Mouse (Mus musculus): ENCODE measurements around the gene Akap6. TPM values are rescaled to one million over a fixed set of nuclear protein-coding genes. Genes with fewer than 3 reads are reported as not detected.

The Akap6 gene
- polyA plus RNA-seq, 1 experiment from 2014 or later = 10.8 TPM

DNA sequence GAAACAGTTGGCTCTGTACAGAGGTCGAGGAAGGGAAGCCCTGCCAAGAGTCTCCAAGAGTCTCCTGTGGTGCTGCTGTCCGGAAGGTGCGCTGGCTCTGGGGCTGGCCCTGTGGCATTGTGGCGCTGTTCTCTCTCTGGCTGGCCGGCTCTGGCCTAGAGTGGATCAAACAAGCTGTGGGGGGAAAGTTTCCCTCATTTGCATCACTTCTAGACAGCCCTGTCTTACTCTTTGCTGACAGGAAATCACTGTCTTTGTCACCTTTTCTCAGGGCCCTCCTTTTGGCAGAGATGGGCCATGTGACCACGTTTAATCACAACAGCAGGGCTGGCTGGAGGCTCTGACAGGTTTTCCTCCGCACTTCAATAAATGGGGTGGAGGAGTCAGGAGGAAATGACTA, 333.6 kb downstream of the Akap6 start:
- Histone ChIP-seq H3K27me3 (ENCODE audit: control insufficient read depth, insufficient read depth, low read length) (no peaks in the 10 kb centered on the region), H3K9ac (ENCODE audit: low read length) (peak overlapping the region; percentile 30; the same call in 1 of the 2 replicates), H3K9me3 (replicated peaks; ENCODE audit: control insufficient read depth, low read length) (no peaks in the 10 kb centered on the region), H3K4me1 (ENCODE audit: control insufficient read depth, insufficient read depth, low read length) (peaks cover 6% of the 10 kb centered on the region), H3K27ac (ENCODE audit: low read length) (peak overlapping the region; percentile 79), H3K4me2 (ENCODE audit: low read depth, low read length) (peak overlapping the region; percentile 59), H3K4me3 (ENCODE audit: low read length) (no peak overlapping the region; the same call in none of the 2 replicates), H3K36me3 (ENCODE audit: control insufficient read depth, insufficient read depth) (no peaks in the 10 kb centered on the region)
- ATAC-seq (replicated peaks; ENCODE audit: extremely low read depth, insufficient read depth, low FRiP score) = peak; percentile 72
- 8% methylated on average over 7 of the region's 7 CpGs for WGBS

DNA sequence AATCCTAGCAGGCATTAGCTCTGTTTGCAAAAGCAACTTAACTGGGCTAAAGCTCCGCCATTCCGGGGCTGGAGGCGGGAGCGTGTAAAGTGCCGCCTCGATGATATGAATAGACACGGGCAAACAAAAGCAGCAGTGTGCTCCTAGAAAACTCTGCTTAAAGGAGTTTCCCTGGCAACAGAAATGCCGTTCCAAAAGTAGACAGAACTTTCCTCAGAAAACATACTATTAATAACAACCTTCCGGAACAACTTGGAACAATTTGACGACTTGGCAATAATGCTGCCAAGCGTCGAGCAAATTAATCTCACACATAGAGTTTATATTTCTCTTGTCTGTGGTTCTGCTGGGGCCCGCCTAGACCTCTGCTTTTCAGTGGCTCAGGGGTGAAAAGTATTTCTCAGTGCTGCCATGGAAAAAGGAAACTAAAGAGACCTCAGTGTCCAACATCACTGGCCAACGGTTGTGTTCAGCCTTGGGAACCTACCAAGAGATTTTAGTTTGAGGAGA, 334.3 kb downstream of the Akap6 start:
- no peaks in the 10 kb centered on the region for H3K36me3 ChIP-seq (ENCODE audit: control insufficient read depth, insufficient read depth)
- WGBS = 21% methylated on average over 14 of the region's 14 CpGs
- peak overlapping the region; percentile 15 for H3K4me3 ChIP-seq (ENCODE audit: low read length)
- H3K27ac ChIP-seq (ENCODE audit: low read length) = peak overlapping the region; percentile 77
- no peak overlapping the region for H3K9ac ChIP-seq (ENCODE audit: low read length)
- ATAC-seq (replicated peaks; ENCODE audit: extremely low read depth, insufficient read depth, low FRiP score) = peak; percentile 73
- peaks cover 6% of the 10 kb centered on the region for H3K4me1 ChIP-seq (ENCODE audit: control insufficient read depth, insufficient read depth, low read length)
- H3K9me3 ChIP-seq (replicated peaks; ENCODE audit: control insufficient read depth, low read length) = no peaks in the 10 kb centered on the region
- peak overlapping the region; percentile 59 for H3K4me2 ChIP-seq (ENCODE audit: low read depth, low read length)
- H3K27me3 ChIP-seq (ENCODE audit: control insufficient read depth, insufficient read depth, low read length) = no peaks in the 10 kb centered on the region

- no peak overlapping the region for H3K9ac ChIP-seq (ENCODE audit: low read length)
- no peaks in the 10 kb centered on the region for H3K9me3 ChIP-seq (replicated peaks; ENCODE audit: control insufficient read depth, low read length)
- H3K4me3 ChIP-seq (ENCODE audit: low read length) = no peak overlapping the region
- no peak for ATAC-seq (replicated peaks; ENCODE audit: extremely low read depth, insufficient read depth, low FRiP score)
- H3K4me1 ChIP-seq (ENCODE audit: control insufficient read depth, insufficient read depth, low read length) = no peaks in the 10 kb centered on the region
- H3K27ac ChIP-seq (ENCODE audit: low read length) = no peak overlapping the region
- WGBS = 90% methylated on average over 5 of the region's 5 CpGs
- H3K27me3 ChIP-seq (ENCODE audit: control insufficient read depth, insufficient read depth, low read length) = no peaks in the 10 kb centered on the region
- no peak overlapping the region for H3K4me2 ChIP-seq (ENCODE audit: low read depth, low read length)
- H3K36me3 ChIP-seq (ENCODE audit: control insufficient read depth, insufficient read depth) = no peaks in the 10 kb centered on the region
These were observed 341.5 kb downstream of the Akap6 start for GRCm38 (mm10) chr12:53040634-53041033.

DNA sequence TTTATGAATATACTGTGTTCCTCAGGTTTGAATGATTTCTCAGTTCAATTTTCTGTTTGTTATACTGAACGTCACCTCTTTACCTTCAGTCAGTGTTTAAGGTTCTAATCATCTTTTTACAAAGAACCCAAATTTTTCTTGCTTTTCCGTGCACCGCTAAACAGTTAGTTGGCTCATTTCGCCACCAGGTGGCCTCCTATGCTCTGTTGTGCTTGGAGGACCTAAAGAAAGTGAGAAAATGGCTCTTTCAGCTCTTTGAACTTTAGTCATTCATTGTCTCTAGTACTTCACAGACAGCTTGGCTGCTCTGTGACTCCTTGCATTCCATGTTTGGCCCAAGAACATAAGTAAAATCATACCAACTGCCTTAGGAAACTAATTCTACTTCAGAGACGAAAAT, 343.6 kb downstream of the Akap6 start:
- 38% methylated on average over 5 of the region's 5 CpGs for WGBS
- Histone ChIP-seq H3K4me1 (ENCODE audit: control insufficient read depth, insufficient read depth, low read length) (no peaks in the 10 kb centered on the region), H3K4me2 (ENCODE audit: low read depth, low read length) (no peak overlapping the region), H3K9ac (ENCODE audit: low read length) (no peak overlapping the region), H3K9me3 (replicated peaks; ENCODE audit: control insufficient read depth, low read length) (no peaks in the 10 kb centered on the region), H3K4me3 (ENCODE audit: low read length) (no peak overlapping the region), H3K36me3 (ENCODE audit: control insufficient read depth, insufficient read depth) (no peaks in the 10 kb centered on the region), H3K27ac (ENCODE audit: low read length) (no peak overlapping the region), H3K27me3 (ENCODE audit: control insufficient read depth, insufficient read depth, low read length) (no peaks in the 10 kb centered on the region)
- no peak for ATAC-seq (replicated peaks; ENCODE audit: extremely low read depth, insufficient read depth, low FRiP score)

DNA sequence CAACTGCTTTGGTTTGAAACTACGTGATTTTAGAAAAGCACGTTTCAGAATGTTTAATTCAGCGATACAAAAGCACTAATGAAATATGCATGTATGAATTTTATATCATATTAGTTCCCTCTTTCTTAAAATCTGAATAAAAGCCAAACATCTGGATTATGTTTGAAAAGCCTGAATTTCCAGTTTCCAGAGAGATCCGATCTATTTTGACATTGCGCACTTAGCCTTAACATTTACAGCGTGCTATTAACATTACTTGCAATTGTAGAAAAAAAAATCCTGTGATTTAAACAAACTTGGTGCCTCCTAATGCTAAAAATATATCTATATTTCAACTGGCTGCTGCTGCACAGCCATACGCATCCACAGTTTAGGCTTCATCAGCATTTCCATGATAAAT, 358.4 kb downstream of the Akap6 start:
- Histone ChIP-seq H3K4me1 (ENCODE audit: control insufficient read depth, insufficient read depth, low read length) (peaks cover 12% of the 10 kb centered on the region), H3K36me3 (ENCODE audit: control insufficient read depth, insufficient read depth) (no peaks in the 10 kb centered on the region), H3K27me3 (ENCODE audit: control insufficient read depth, insufficient read depth, low read length) (no peaks in the 10 kb centered on the region), H3K27ac (ENCODE audit: low read length) (no peak overlapping the region), H3K4me2 (ENCODE audit: low read depth, low read length) (no peak overlapping the region), H3K9ac (ENCODE audit: low read length) (no peak overlapping the region), H3K9me3 (replicated peaks; ENCODE audit: control insufficient read depth, low read length) (no peaks in the 10 kb centered on the region), H3K4me3 (ENCODE audit: low read length) (no peak overlapping the region)
- WGBS = 79% methylated on average over 7 of the region's 7 CpGs
- no peak for ATAC-seq (replicated peaks; ENCODE audit: extremely low read depth, insufficient read depth, low FRiP score)

DNA sequence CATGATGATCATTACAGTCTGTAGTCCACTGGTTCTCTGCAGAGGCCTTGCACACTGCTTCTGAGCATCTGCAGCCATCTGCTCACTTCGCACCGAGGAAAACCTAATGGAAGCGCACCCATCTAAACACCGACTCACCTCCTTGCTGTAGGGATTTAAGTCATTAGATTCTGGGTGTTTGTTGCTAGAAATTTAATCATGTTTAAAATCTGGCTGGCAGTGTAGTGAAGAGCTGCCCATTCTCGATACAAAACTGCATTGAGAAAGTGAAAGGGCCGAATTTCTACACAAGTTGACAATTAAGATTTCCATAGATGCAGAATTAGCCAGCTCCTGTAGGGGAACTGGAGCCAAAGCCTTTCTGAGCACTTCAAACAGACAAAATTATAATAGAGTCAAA, 361.7 kb downstream of the Akap6 start:
- no peaks in the 10 kb centered on the region for H3K27me3 ChIP-seq (ENCODE audit: control insufficient read depth, insufficient read depth, low read length)
- no peaks in the 10 kb centered on the region for H3K9me3 ChIP-seq (replicated peaks; ENCODE audit: control insufficient read depth, low read length)
- no peak for ATAC-seq (replicated peaks; ENCODE audit: extremely low read depth, insufficient read depth, low FRiP score)
- peaks cover 12% of the 10 kb centered on the region for H3K4me1 ChIP-seq (ENCODE audit: control insufficient read depth, insufficient read depth, low read length)
- no peaks in the 10 kb centered on the region for H3K36me3 ChIP-seq (ENCODE audit: control insufficient read depth, insufficient read depth)
- H3K9ac ChIP-seq (ENCODE audit: low read length) = no peak overlapping the region
- 85% methylated on average over 6 of the region's 6 CpGs for WGBS
- H3K27ac ChIP-seq (ENCODE audit: low read length) = no peak overlapping the region; the same call in 1 of the 2 replicates
- H3K4me2 ChIP-seq (ENCODE audit: low read depth, low read length) = no peak overlapping the region
- no peak overlapping the region for H3K4me3 ChIP-seq (ENCODE audit: low read length)

- no peaks in the 10 kb centered on the region for H3K36me3 ChIP-seq (ENCODE audit: control insufficient read depth, insufficient read depth)
- H3K4me1 ChIP-seq (ENCODE audit: control insufficient read depth, insufficient read depth, low read length) = peaks cover 12% of the 10 kb centered on the region
- ATAC-seq (replicated peaks; ENCODE audit: extremely low read depth, insufficient read depth, low FRiP score) = no peak
- H3K9me3 ChIP-seq (replicated peaks; ENCODE audit: control insufficient read depth, low read length) = no peaks in the 10 kb centered on the region
- no peaks in the 10 kb centered on the region for H3K27me3 ChIP-seq (ENCODE audit: control insufficient read depth, insufficient read depth, low read length)
- no peak overlapping the region for H3K4me3 ChIP-seq (ENCODE audit: low read length)
- peak overlapping the region; percentile 59 for H3K27ac ChIP-seq (ENCODE audit: low read length)
- 21% methylated on average over 7 of the region's 7 CpGs for WGBS
- peak overlapping the region; percentile 40 for H3K4me2 ChIP-seq (ENCODE audit: low read depth, low read length)
- H3K9ac ChIP-seq (ENCODE audit: low read length) = peak overlapping the region; percentile 25; the same call in 1 of the 2 replicates
These were observed 362.4 kb downstream of the Akap6 start for GRCm38 (mm10) chr12:53061466-53062124.

GRCm38 (mm10) chr12:53063003-53063402, 363.8 kb downstream of the Akap6 start:
- 63% methylated on average over 9 of the region's 9 CpGs for WGBS
- Histone ChIP-seq H3K36me3 (ENCODE audit: control insufficient read depth, insufficient read depth) (no peaks in the 10 kb centered on the region), H3K27me3 (ENCODE audit: control insufficient read depth, insufficient read depth, low read length) (no peaks in the 10 kb centered on the region), H3K4me3 (ENCODE audit: low read length) (no peak overlapping the region), H3K27ac (ENCODE audit: low read length) (no peak overlapping the region), H3K4me2 (ENCODE audit: low read depth, low read length) (no peak overlapping the region), H3K9me3 (replicated peaks; ENCODE audit: control insufficient read depth, low read length) (no peaks in the 10 kb centered on the region), H3K9ac (ENCODE audit: low read length) (no peak overlapping the region), H3K4me1 (ENCODE audit: control insufficient read depth, insufficient read depth, low read length) (peaks cover 12% of the 10 kb centered on the region)
- no peak for ATAC-seq (replicated peaks; ENCODE audit: extremely low read depth, insufficient read depth, low FRiP score)

GRCm38 (mm10) chr12:53064241-53064760, 365.1 kb downstream of the Akap6 start:
- ATAC-seq (replicated peaks; ENCODE audit: extremely low read depth, insufficient read depth, low FRiP score) = no peak
- Histone ChIP-seq H3K9ac (ENCODE audit: low read length) (no peak overlapping the region), H3K4me1 (ENCODE audit: control insufficient read depth, insufficient read depth, low read length) (peaks cover 12% of the 10 kb centered on the region), H3K27me3 (ENCODE audit: control insufficient read depth, insufficient read depth, low read length) (no peaks in the 10 kb centered on the region), H3K27ac (ENCODE audit: low read length) (no peak overlapping the region), H3K9me3 (replicated peaks; ENCODE audit: control insufficient read depth, low read length) (no peaks in the 10 kb centered on the region), H3K4me3 (ENCODE audit: low read length) (no peak overlapping the region), H3K4me2 (ENCODE audit: low read depth, low read length) (no peak overlapping the region), H3K36me3 (ENCODE audit: control insufficient read depth, insufficient read depth) (no peaks in the 10 kb centered on the region)
- 89% methylated on average over 4 of the region's 4 CpGs for WGBS
